29 mouse cellular contexts compared by ENCODE assay signal in genomic region chr13:99258677-99259076, GRCm38 (mm10).
DNase-seq lines count a peak whose midpoint lies in the region; ATAC-seq and TF ChIP-seq lines count a peak whose summit lies in the region.
"Had no signal": no experiment of that assay in that cellular context is flagged by ENCODE, and none has a peak within 500 bp of the region (broad histone marks: within the 10 kb centered on the region; RNA-seq: fewer than 3 reads in every experiment).

No protein-coding gene starts in this region.

- no peak overlapping the region for H3K4me3 ChIP-seq in hindbrain, postnatal 0 days (ENCODE audit: low read length)
- no peak overlapping the region for H3K4me3 ChIP-seq in hindbrain, embryonic 11.5 days (ENCODE audit: low read depth, low read length)
- H3K4me3 ChIP-seq in cerebellum, adult 2 months (replicated peaks; ENCODE audit: insufficient read depth, low read depth, low read length): no peak overlapping the region
- H3K4me3 ChIP-seq: embryonic facial prominence, embryonic 12.5 days; forebrain, embryonic 15.5 days; hindbrain, embryonic 13.5 days; left cerebral cortex, adult 2 months; limb, embryonic 10.5 days; limb, embryonic 15.5 days; liver, embryonic 13.5 days; neural tube, embryonic 15.5 days had no signal

- ATAC-seq in hindbrain, postnatal 0 days: no peak
- no peak for ATAC-seq in hindbrain, embryonic 11.5 days (ENCODE audit: low FRiP score)
- no peak for ATAC-seq in CD4-positive, CD25-positive, alpha-beta regulatory T cell, adult 4 months
- ATAC-seq: activated CD4-positive, CD25-positive, alpha-beta regulatory T cell, adult 4 months; forebrain, embryonic 15.5 days; intestine, postnatal 0 days had no signal

- peak; percentile 28 for DNase-seq in hindbrain, postnatal 0 days (ENCODE audit: low spot score)
- DNase-seq in hindbrain, embryonic 11.5 days (ENCODE audit: low spot score): no peak
- peak; percentile 68 to 87 for DNase-seq in cerebellum, adult 2 months
- peak; percentile 92 for DNase-seq in cerebellum, postnatal 10 days
- DNase-seq in kidney, adult 9 months: no peak
- no peak for DNase-seq in adrenal gland, adult (ENCODE audit: inconsistent age in 2 of 2, low spot score in 1 of 2)
- DNase-seq: adrenal gland, adult 8-10 months; B cell, adult 2 months; embryo, embryonic 11 days; heart, postnatal 36 days; kidney, postnatal 14 days; liver, embryonic 13.5 days; lung, adult 18-20 months; lung, postnatal 10 days; midbrain, embryonic 14.5 days; right cerebral cortex, postnatal 25 days; thymus, adult 18-20 months; thymus, postnatal 25 days had no signal

- no peaks in the 10 kb centered on the region for H3K27me3 ChIP-seq in hindbrain, postnatal 0 days (ENCODE audit: insufficient read depth, low read length)
- H3K27me3 ChIP-seq in hindbrain, embryonic 11.5 days (ENCODE audit: control insufficient read depth, insufficient read depth, low read length): no peaks in the 10 kb centered on the region
- H3K27me3 ChIP-seq in cerebellum, adult 2 months (ENCODE audit: control insufficient read depth, insufficient read depth, low read length): no peaks in the 10 kb centered on the region; the same call in 1 of the 2 replicates
- H3K27me3 ChIP-seq: embryonic facial prominence, embryonic 12.5 days; forebrain, embryonic 15.5 days; hindbrain, embryonic 13.5 days; limb, embryonic 15.5 days; liver, embryonic 13.5 days; neural tube, embryonic 15.5 days had no signal

- H3K4me2 ChIP-seq in hindbrain, postnatal 0 days (ENCODE audit: low read depth, low read length): no peak overlapping the region
- no peak overlapping the region for H3K4me2 ChIP-seq in hindbrain, embryonic 11.5 days (replicated peaks; ENCODE audit: low read depth, low read length)
- H3K4me2 ChIP-seq: embryonic facial prominence, embryonic 12.5 days; forebrain, embryonic 15.5 days; heart, embryonic 11.5 days; hindbrain, embryonic 13.5 days; limb, embryonic 15.5 days; liver, embryonic 13.5 days; neural tube, embryonic 15.5 days had no signal

- TF ChIP-seq POLR2A in cerebellum, adult 2 months (IDR thresholded peaks at IDR 0.05; ENCODE audit: borderline replicate concordance, insufficient read depth, low read length): no peak

- H3K4me1 ChIP-seq in hindbrain, postnatal 0 days (ENCODE audit: insufficient read depth, low read length): no peaks in the 10 kb centered on the region
- H3K4me1 ChIP-seq in hindbrain, embryonic 11.5 days (replicated peaks; ENCODE audit: control insufficient read depth, insufficient read depth, low read length): no peaks in the 10 kb centered on the region
- peaks cover 6% of the 10 kb centered on the region; the same call in 1 of the 2 replicates for H3K4me1 ChIP-seq in cerebellum, adult 2 months (ENCODE audit: control insufficient read depth, insufficient read depth, low read length)
- H3K4me1 ChIP-seq: embryonic facial prominence, embryonic 12.5 days; forebrain, embryonic 15.5 days; hindbrain, embryonic 13.5 days; limb, embryonic 15.5 days; liver, embryonic 13.5 days had no signal

- H3K9ac ChIP-seq in hindbrain, postnatal 0 days (replicated peaks; ENCODE audit: low read length): no peak overlapping the region
- no peak overlapping the region for H3K9ac ChIP-seq in hindbrain, embryonic 11.5 days (ENCODE audit: low read depth, low read length)
- H3K9ac ChIP-seq: embryonic facial prominence, embryonic 12.5 days; forebrain, embryonic 15.5 days; hindbrain, embryonic 13.5 days; limb, embryonic 15.5 days; liver, embryonic 13.5 days; neural tube, embryonic 15.5 days had no signal

- H3K36me3 ChIP-seq in hindbrain, postnatal 0 days (ENCODE audit: insufficient read depth, low read length): no peaks in the 10 kb centered on the region
- H3K36me3 ChIP-seq in hindbrain, embryonic 11.5 days (ENCODE audit: control insufficient read depth, insufficient read depth, low read length): no peaks in the 10 kb centered on the region
- H3K36me3 ChIP-seq: embryonic facial prominence, embryonic 12.5 days; forebrain, embryonic 15.5 days; hindbrain, embryonic 13.5 days; limb, embryonic 10.5 days; limb, embryonic 15.5 days; liver, embryonic 13.5 days; neural tube, embryonic 15.5 days had no signal

- H3K9me3 ChIP-seq in hindbrain, postnatal 0 days (ENCODE audit: low read length): no peaks in the 10 kb centered on the region
- H3K9me3 ChIP-seq in hindbrain, embryonic 11.5 days (ENCODE audit: control insufficient read depth, low read length): no peaks in the 10 kb centered on the region
- H3K9me3 ChIP-seq: embryonic facial prominence, embryonic 12.5 days; forebrain, embryonic 15.5 days; hindbrain, embryonic 13.5 days; limb, embryonic 10.5 days; limb, embryonic 15.5 days; liver, embryonic 13.5 days; neural tube, embryonic 15.5 days had no signal

- H3K27ac ChIP-seq in hindbrain, postnatal 0 days: no peak overlapping the region
- H3K27ac ChIP-seq in hindbrain, embryonic 11.5 days (ENCODE audit: low read depth, low read length): no peak overlapping the region
- no peak overlapping the region for H3K27ac ChIP-seq in cerebellum, adult 2 months (ENCODE audit: insufficient read depth, low read length)
- H3K27ac ChIP-seq: embryonic facial prominence, embryonic 12.5 days; forebrain, embryonic 15.5 days; hindbrain, embryonic 13.5 days; left cerebral cortex, adult 2 months; limb, embryonic 10.5 days; limb, embryonic 15.5 days; liver, embryonic 13.5 days; neural tube, embryonic 15.5 days had no signal

- 80% methylated on average over 3 of the region's 3 CpGs for WGBS in hindbrain, postnatal 0 days
- WGBS in hindbrain, embryonic 11.5 days: 95% methylated on average over 3 of the region's 3 CpGs
- 16% methylated on average over 3 of the region's 3 CpGs for WGBS in cerebellum, adult 2 months

- no peak for TF ChIP-seq CTCF in hindbrain, postnatal 0 days (IDR thresholded peaks at IDR 0.05; ENCODE audit: low read depth)
- TF ChIP-seq CTCF in cerebellum, adult 2 months (IDR thresholded peaks at IDR 0.05; ENCODE audit: borderline replicate concordance, insufficient read depth, low read depth, low read length): no peak

Comparison
In these comparisons a context has a peak if more than half of its experiments do, and no peak if none do; other contexts are left out.
1. DNase-seq: peak in hindbrain, postnatal 0 days (single experiment), cerebellum, adult 2 months (2 of 2) and cerebellum, postnatal 10 days (2 of 2); none in hindbrain, embryonic 11.5 days (single experiment), kidney, adult 9 months (single experiment) and adrenal gland, adult (0 of 2).